Mouse (Mus musculus) CH12.LX (cell line): Measurements from ENCODE around the gene Tbc1d14.

Experiments used
- CTCF ChIP-seq, 2 experiments: IDR thresholded peaks in 1 of 2; conservative IDR thresholded peaks in 1 of 2; 2 replicates each; pipeline ENCODE4 v1.5.1; 2011 to 2012; ENCODE audit warnings: low read depth in 2 of 2, low read length in 2 of 2, improper control_type of control experiment in 1 of 2, inconsistent platforms in 1 of 2, mild to moderate bottlenecking in 1 of 2, moderate library complexity in 1 of 2
- EP300 ChIP-seq: IDR thresholded peaks from 2 replicates; pipeline ENCODE4 v1.6.1; 2011; ENCODE audit warnings: low read length, improper control_type of control experiment
- MAX ChIP-seq: IDR thresholded peaks from 2 replicates; pipeline ENCODE4 v1.6.1; 2011; ENCODE audit warnings: low read length, improper control_type of control experiment
- PAX5 ChIP-seq: IDR thresholded peaks from 2 replicates; pipeline ENCODE4 v1.6.1; 2012; ENCODE audit warnings: low read length, inconsistent platforms, mixed read lengths
- POLR2A ChIP-seq: IDR thresholded peaks from 2 replicates; pipeline ENCODE4 v1.6.1; 2011; ENCODE audit warnings: low read depth, mild to moderate bottlenecking, improper control_type of control experiment, low read length
- SIN3A ChIP-seq: IDR thresholded peaks from 2 replicates; pipeline ENCODE4 v1.6.1; 2012; ENCODE audit warnings: low read length, improper control_type of control experiment, inconsistent platforms
- USF2 ChIP-seq: conservative IDR thresholded peaks from 2 replicates; pipeline ENCODE4 v1.6.1; 2011; ENCODE audit warnings: low read depth, low read length, improper control_type of control experiment

DNA sequence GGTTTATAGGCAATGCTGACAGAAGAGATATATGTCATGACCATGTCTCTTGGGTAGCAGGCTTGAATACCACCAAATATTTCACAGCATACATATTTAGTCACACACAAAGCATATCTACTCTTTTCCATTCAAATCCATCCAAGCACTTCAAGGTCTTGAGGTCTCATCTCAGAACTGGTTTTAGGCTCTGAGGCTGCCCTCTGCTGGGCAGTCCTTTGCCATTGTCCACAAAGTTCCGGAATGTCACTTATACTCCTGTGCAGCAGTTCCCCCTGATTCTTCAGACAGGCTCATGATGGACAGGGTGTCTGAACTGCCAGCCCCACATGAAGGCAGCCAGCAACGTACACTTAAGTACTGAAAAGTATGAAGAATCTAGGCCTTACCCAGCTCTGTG is 103.9 kb downstream of the Tbc1d14 start:
- TF ChIP-seq POLR2A (no peak), PAX5 (no peak), USF2 (no peak), SIN3A (no peak), EP300 (no peak), CTCF (conservative IDR thresholded peaks at IDR 0.05 in 1 of 2, IDR thresholded peaks at IDR 0.05 in 1 of 2; ENCODE audit: low read depth in 2 of 2, low read length in 2 of 2) (peak in 1 of 2 experiments; percentile 63; a peak in 2 of 4 replicates), MAX (no peak)
